Mouse (Mus musculus) heart, postnatal 0 days (tissue): Measurements from ENCODE around the gene Frmd4b.

Experiments used
- CTCF ChIP-seq: IDR thresholded peaks from 2 replicates; pipeline ENCODE4 v1.5.1; 2016; ENCODE audit warnings: antibody characterized with exemption, control low read depth, low read depth
- EP300 ChIP-seq: IDR thresholded peaks from 2 replicates; pipeline ENCODE4 v1.6.1; 2016; ENCODE audit warnings: antibody characterized with exemption, low read depth

DNA sequence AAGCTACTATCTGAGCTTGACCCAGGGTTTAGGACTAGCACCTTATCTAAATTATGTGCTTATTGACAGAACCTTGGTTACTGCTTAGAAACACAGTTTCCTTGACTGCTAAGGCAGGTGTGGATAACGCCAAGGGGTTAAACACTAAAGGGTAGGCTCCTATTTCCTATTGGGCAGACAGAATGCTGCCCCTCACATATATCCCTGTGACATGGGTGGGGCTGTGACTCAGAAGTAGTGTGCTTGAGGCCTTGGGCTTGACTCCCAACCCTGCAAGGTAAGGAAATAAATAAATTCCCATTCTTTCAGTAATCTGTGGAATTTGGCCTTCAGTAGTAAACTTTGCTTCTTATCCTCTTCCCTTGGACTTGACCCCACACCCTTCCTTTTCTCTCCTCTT lies 275.7 kb downstream of the Frmd4b start:
- TF ChIP-seq EP300 (no peak), CTCF (no peak)
